Mouse (Mus musculus): Measurements from ENCODE around the gene Syp. TPM values are rescaled to one million over a fixed set of nuclear protein-coding genes. Genes with fewer than 3 reads are reported as not detected.
A peak's percentile ranks its signal among the peaks of the same experiment; 100 is the strongest.

The Syp gene
- polyA plus RNA-seq, 1 experiment from 2014 or later: 1.5 TPM

DNA sequence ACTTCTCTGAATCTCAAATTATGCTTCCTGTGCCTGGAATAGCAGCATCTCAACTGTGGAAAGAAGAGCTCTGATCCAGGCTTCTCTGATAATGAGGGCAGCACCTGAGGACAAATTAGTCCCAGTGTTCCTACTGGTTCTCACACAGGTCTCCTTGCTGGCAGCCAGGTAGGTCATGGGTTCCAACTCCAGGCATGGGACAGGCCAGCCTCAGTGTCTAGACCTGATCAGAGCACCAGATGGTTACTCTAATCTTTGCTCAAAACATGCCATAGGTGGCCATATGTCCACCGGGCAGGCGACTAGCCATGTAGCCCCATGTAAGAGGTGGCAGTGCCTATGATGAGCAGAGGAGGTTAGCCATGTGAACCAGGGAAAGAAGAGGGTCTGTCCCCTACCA, 50.0 kb downstream of the Syp start:
- no peaks in the 10 kb centered on the region for H3K27me3 ChIP-seq (ENCODE audit: control insufficient read depth, insufficient read depth, low read length)
- H3K4me2 ChIP-seq (replicated peaks; ENCODE audit: low read depth, low read length): no peak overlapping the region
- H3K4me3 ChIP-seq (ENCODE audit: low read length): no peak overlapping the region
- H3K36me3 ChIP-seq (ENCODE audit: control insufficient read depth, insufficient read depth, low read length): no peaks in the 10 kb centered on the region
- H3K9ac ChIP-seq (ENCODE audit: low read depth, low read length): no peak overlapping the region
- H3K27ac ChIP-seq (ENCODE audit: low read depth, low read length): no peak overlapping the region
- 95% methylated on average over 2 of the region's 2 CpGs for WGBS
- ATAC-seq (ENCODE audit: low FRiP score, low TSS enrichment): no peak
- no peaks in the 10 kb centered on the region for H3K9me3 ChIP-seq (ENCODE audit: control insufficient read depth, low read length)
- no peaks in the 10 kb centered on the region for H3K4me1 ChIP-seq (ENCODE audit: control insufficient read depth, insufficient read depth, low read length)

DNA sequence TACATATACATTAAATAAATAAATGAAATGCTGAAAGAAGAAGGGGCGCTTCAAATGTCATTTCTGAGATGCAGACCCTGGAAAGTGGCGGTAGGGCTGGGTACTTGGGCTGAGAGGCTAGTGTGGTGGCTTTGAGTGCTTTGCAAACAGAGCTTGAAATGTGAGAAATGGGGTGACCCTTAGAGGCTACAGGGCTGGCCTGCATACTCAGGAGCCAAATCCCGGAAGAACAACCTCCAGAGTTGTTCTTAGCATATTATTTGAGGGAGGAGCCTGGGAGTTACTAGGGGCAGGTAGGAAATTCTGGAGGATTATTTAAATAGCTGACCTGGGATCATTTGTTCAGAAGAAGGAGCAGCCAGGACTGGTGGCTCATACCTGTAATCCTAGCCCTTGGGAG, 52.2 kb downstream of the Syp start:
- 55% methylated on average over 3 of the region's 3 CpGs for WGBS
- H3K4me1 ChIP-seq (ENCODE audit: control insufficient read depth, insufficient read depth, low read length): no peaks in the 10 kb centered on the region
- H3K36me3 ChIP-seq (ENCODE audit: control insufficient read depth, insufficient read depth, low read length): no peaks in the 10 kb centered on the region
- H3K9me3 ChIP-seq (ENCODE audit: control insufficient read depth, low read length): no peaks in the 10 kb centered on the region
- no peak overlapping the region for H3K27ac ChIP-seq (ENCODE audit: low read depth, low read length)
- H3K9ac ChIP-seq (ENCODE audit: low read depth, low read length): no peak overlapping the region
- no peaks in the 10 kb centered on the region for H3K27me3 ChIP-seq (ENCODE audit: control insufficient read depth, insufficient read depth, low read length)
- no peak overlapping the region for H3K4me2 ChIP-seq (replicated peaks; ENCODE audit: low read depth, low read length)
- no peak for ATAC-seq (ENCODE audit: low FRiP score, low TSS enrichment)
- no peak overlapping the region for H3K4me3 ChIP-seq (ENCODE audit: low read length)

DNA sequence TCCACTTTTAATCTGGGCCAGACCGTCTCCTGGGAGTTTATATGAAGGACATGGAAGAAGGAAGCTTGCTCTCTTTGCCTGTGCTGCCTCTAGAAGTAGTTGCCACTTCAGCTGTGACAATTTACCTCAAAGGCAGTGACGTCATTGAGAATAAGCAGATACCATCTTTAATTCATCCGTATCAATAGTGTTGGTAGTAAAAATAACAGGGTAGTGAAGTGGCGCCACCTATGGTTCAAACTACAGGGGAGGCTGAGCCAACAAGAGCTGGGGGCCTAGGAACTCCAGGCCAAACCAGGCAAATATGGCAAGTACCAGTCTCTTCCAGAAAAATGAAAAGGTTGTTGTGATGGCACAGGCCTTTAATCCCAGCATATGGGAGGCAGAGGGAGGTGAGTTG, 54.6 kb downstream of the Syp start:
- Histone ChIP-seq H3K9me3 (ENCODE audit: control insufficient read depth, low read length) (no peaks in the 10 kb centered on the region), H3K9ac (ENCODE audit: low read depth, low read length) (no peak overlapping the region), H3K27me3 (ENCODE audit: control insufficient read depth, insufficient read depth, low read length) (no peaks in the 10 kb centered on the region), H3K4me2 (replicated peaks; ENCODE audit: low read depth, low read length) (no peak overlapping the region), H3K27ac (ENCODE audit: low read depth, low read length) (no peak overlapping the region), H3K4me3 (ENCODE audit: low read length) (no peak overlapping the region), H3K4me1 (ENCODE audit: control insufficient read depth, insufficient read depth, low read length) (no peaks in the 10 kb centered on the region), H3K36me3 (ENCODE audit: control insufficient read depth, insufficient read depth, low read length) (no peaks in the 10 kb centered on the region)
- 43% methylated on average over 4 of the region's 4 CpGs for WGBS
- ATAC-seq (ENCODE audit: low FRiP score, low TSS enrichment): no peak

- WGBS: 35% methylated on average over 6 of the region's 6 CpGs
- no peak; the same call in 1 of the 2 replicates for ATAC-seq (ENCODE audit: low FRiP score, low TSS enrichment)
- Histone ChIP-seq H3K9ac (ENCODE audit: low read depth, low read length) (no peak overlapping the region), H3K9me3 (ENCODE audit: control insufficient read depth, low read length) (no peaks in the 10 kb centered on the region), H3K4me1 (ENCODE audit: control insufficient read depth, insufficient read depth, low read length) (no peaks in the 10 kb centered on the region), H3K4me3 (ENCODE audit: low read length) (peak overlapping the region; percentile 61; the same call in 1 of the 2 replicates), H3K27me3 (ENCODE audit: control insufficient read depth, insufficient read depth, low read length) (no peaks in the 10 kb centered on the region), H3K36me3 (ENCODE audit: control insufficient read depth, insufficient read depth, low read length) (peaks cover 8% of the 10 kb centered on the region; the same call in 1 of the 2 replicates), H3K4me2 (replicated peaks; ENCODE audit: low read depth, low read length) (peak overlapping the region; percentile 30; the same call in 1 of the 2 replicates), H3K27ac (ENCODE audit: low read depth, low read length) (no peak overlapping the region)
Observed at GRCm38 (mm10) chrX:7696520-7696919, 58.2 kb downstream of the Syp start.

GRCm38 (mm10) chrX:7696954-7697381, 58.7 kb downstream of the Syp start, which contains the start of gene Gpkow:
Gene Gpkow, plus strand, starts transcription at chrX:7697131.
- H3K36me3 ChIP-seq (ENCODE audit: control insufficient read depth, insufficient read depth, low read length): peaks cover 8% of the 10 kb centered on the region; the same call in 1 of the 2 replicates
- peak; percentile 94 for ATAC-seq (ENCODE audit: low FRiP score, low TSS enrichment)
- peak within 1 kb of the TSS; percentile 58 for H3K9ac ChIP-seq (ENCODE audit: low read depth, low read length)
- H3K27me3 ChIP-seq (ENCODE audit: control insufficient read depth, insufficient read depth, low read length): no peaks in the 10 kb centered on the region
- no peaks in the 10 kb centered on the region for H3K4me1 ChIP-seq (ENCODE audit: control insufficient read depth, insufficient read depth, low read length)
- H3K27ac ChIP-seq (ENCODE audit: low read depth, low read length): no peak within 1 kb of the TSS
- no peaks in the 10 kb centered on the region for H3K9me3 ChIP-seq (ENCODE audit: control insufficient read depth, low read length)
- H3K4me2 ChIP-seq (replicated peaks; ENCODE audit: low read depth, low read length): peak within 1 kb of the TSS; percentile 50
- H3K4me3 ChIP-seq (ENCODE audit: low read length): peak within 1 kb of the TSS; percentile 61
- WGBS: 16% methylated on average over 33 of the region's 33 CpGs

Other genes with a start within 250 kb of the Syp start
- 0.07 and 0.36 TPM in 2 replicates for gene Foxp3, start 64.8 kb upstream of the Syp start, polyA plus RNA-seq (2014; fragmentation: Nextera tagmentation; extraction: Ambion mirVana)
- 1.9 and 2.4 TPM in 2 replicates for gene Ppp1r3f, start 64.2 kb upstream of the Syp start, polyA plus RNA-seq (2014; fragmentation: Nextera tagmentation; extraction: Ambion mirVana)
- gene Ccdc22, start 33.0 kb upstream of the Syp start, polyA plus RNA-seq (2014; fragmentation: Nextera tagmentation; extraction: Ambion mirVana): 25.2 and 32.6 TPM in 2 replicates
- 0.04 TPM in 1 of 2 replicates, not detected in the other for gene Cacna1f, start 31.4 kb upstream of the Syp start, polyA plus RNA-seq (2014; fragmentation: Nextera tagmentation; extraction: Ambion mirVana)
- 6.9 and 9.7 TPM in 2 replicates for gene Prickle3, start 18.8 kb downstream of the Syp start, polyA plus RNA-seq (2014; fragmentation: Nextera tagmentation; extraction: Ambion mirVana)
- gene Plp2, start 32.9 kb downstream of the Syp start, polyA plus RNA-seq (2014; fragmentation: Nextera tagmentation; extraction: Ambion mirVana): 188 and 190 TPM in 2 replicates
- 0.28 and 0.29 TPM in 2 replicates for gene Magix, start 42.8 kb downstream of the Syp start, polyA plus RNA-seq (2014; fragmentation: Nextera tagmentation; extraction: Ambion mirVana)
- 21.3 and 47.4 TPM in 2 replicates for gene Gpkow, start 58.7 kb downstream of the Syp start, polyA plus RNA-seq (2014; fragmentation: Nextera tagmentation; extraction: Ambion mirVana)
- gene Wdr45, start 75.9 kb downstream of the Syp start, polyA plus RNA-seq (2014; fragmentation: Nextera tagmentation; extraction: Ambion mirVana): 26.0 and 34.0 TPM in 2 replicates
- 0.23 TPM in 1 of 2 replicates, not detected in the other for gene Gm45208, start 83.8 kb downstream of the Syp start, polyA plus RNA-seq (2014; fragmentation: Nextera tagmentation; extraction: Ambion mirVana)
- 74.5 and 80.1 TPM in 2 replicates for gene Praf2, start 90.0 kb downstream of the Syp start, polyA plus RNA-seq (2014; fragmentation: Nextera tagmentation; extraction: Ambion mirVana)
- 15.6 and 21.5 TPM in 2 replicates for gene Ccdc120, start 112.4 kb downstream of the Syp start, polyA plus RNA-seq (2014; fragmentation: Nextera tagmentation; extraction: Ambion mirVana)
- 19.7 and 25.6 TPM in 2 replicates for gene Tfe3, start 124.1 kb downstream of the Syp start, polyA plus RNA-seq (2014; fragmentation: Nextera tagmentation; extraction: Ambion mirVana)
- 34.5 and 35.8 TPM in 2 replicates for gene Gripap1, start 151.3 kb downstream of the Syp start, polyA plus RNA-seq (2014; fragmentation: Nextera tagmentation; extraction: Ambion mirVana)
- 1.7 and 2.6 TPM in 2 replicates for gene Kcnd1, start 183.8 kb downstream of the Syp start, polyA plus RNA-seq (2014; fragmentation: Nextera tagmentation; extraction: Ambion mirVana)
- 29.6 and 29.8 TPM in 2 replicates for gene Otud5, start 202.9 kb downstream of the Syp start, polyA plus RNA-seq (2014; fragmentation: Nextera tagmentation; extraction: Ambion mirVana)
- gene Pim2, start 239.8 kb downstream of the Syp start, polyA plus RNA-seq (2014; fragmentation: Nextera tagmentation; extraction: Ambion mirVana): 6.7 and 8.1 TPM in 2 replicates
- 12.6 and 14.1 TPM in 2 replicates for gene Slc35a2, start 245.6 kb downstream of the Syp start, polyA plus RNA-seq (2014; fragmentation: Nextera tagmentation; extraction: Ambion mirVana)

Measured in kidney, embryonic 14.5 days (tissue).